Mouse (Mus musculus): ENCODE measurements at regions not wholly inside any gene's neighbourhood (a gene's known extent, or its start where the extent isn't known, plus 50 kb on each side); places are given as distances from the start of the nearest gene placed in this dataset.
A peak's percentile ranks its signal among the peaks of the same experiment; 100 is the strongest.

GRCm38 (mm10) chr3:74787741-74788140, 377.1 kb downstream of the Zbbx start:
- Histone ChIP-seq H3K9ac (no peak overlapping the region), H3K4me1 (no peaks in the 10 kb centered on the region), H3K4me2 (replicated peaks) (no peak overlapping the region), H3K27me3 (replicated peaks) (no peaks in the 10 kb centered on the region), H3K4me3 (no peak overlapping the region), H3K27ac (no peak overlapping the region), H3K36me3 (no peaks in the 10 kb centered on the region), H3K9me3 (no peaks in the 10 kb centered on the region)
- ATAC-seq (ENCODE audit: low FRiP score, low read depth) = no peak
- WGBS = 79% methylated on average over 1 of the region's 1 CpGs

GRCm38 (mm10) chr3:74778337-74778736, 386.5 kb downstream of the Zbbx start:
- WGBS = 71% methylated on average over 5 of the region's 5 CpGs
- Histone ChIP-seq H3K27me3 (replicated peaks) (no peaks in the 10 kb centered on the region), H3K36me3 (no peaks in the 10 kb centered on the region), H3K4me3 (no peak overlapping the region), H3K4me2 (replicated peaks) (no peak overlapping the region), H3K9ac (no peak overlapping the region), H3K27ac (no peak overlapping the region), H3K9me3 (no peaks in the 10 kb centered on the region), H3K4me1 (no peaks in the 10 kb centered on the region)
- ATAC-seq (ENCODE audit: low FRiP score, low read depth) = peak; percentile 66

GRCm38 (mm10) chr3:74742123-74742522, 422.7 kb downstream of the Zbbx start:
- ATAC-seq (ENCODE audit: low FRiP score, low read depth) = no peak
- Histone ChIP-seq H3K4me3 (no peak overlapping the region), H3K4me1 (no peaks in the 10 kb centered on the region), H3K27me3 (replicated peaks) (no peaks in the 10 kb centered on the region), H3K36me3 (no peaks in the 10 kb centered on the region), H3K9ac (no peak overlapping the region), H3K4me2 (replicated peaks) (no peak overlapping the region), H3K9me3 (no peaks in the 10 kb centered on the region), H3K27ac (no peak overlapping the region)
- WGBS = 86% methylated on average over 2 of the region's 2 CpGs

GRCm38 (mm10) chr3:74739718-74740117, 425.1 kb downstream of the Zbbx start:
- Histone ChIP-seq H3K4me1 (no peaks in the 10 kb centered on the region), H3K4me2 (replicated peaks) (no peak overlapping the region), H3K9me3 (no peaks in the 10 kb centered on the region), H3K9ac (no peak overlapping the region), H3K36me3 (no peaks in the 10 kb centered on the region), H3K4me3 (no peak overlapping the region), H3K27me3 (replicated peaks) (no peaks in the 10 kb centered on the region), H3K27ac (no peak overlapping the region)
- 80% methylated on average over 2 of the region's 2 CpGs for WGBS
- ATAC-seq (ENCODE audit: low FRiP score, low read depth) = no peak

Measured in neural tube, embryonic 12.5 days (tissue).